Mouse (Mus musculus): ENCODE measurements around the gene Gm10306. TPM values are rescaled to one million over a fixed set of nuclear protein-coding genes. Genes with fewer than 3 reads are reported as not detected.

Gm10306 gene
- total and polyA plus RNA-seq, 2 experiments from 2014 or later: 0.26 TPM; not detected in 1

- H3K36me3 ChIP-seq (replicated peaks; ENCODE audit: control insufficient read depth, insufficient read depth, low read length): no peaks in the 10 kb centered on the region
- no peak for TF ChIP-seq EP300 (IDR thresholded peaks at IDR 0.05; ENCODE audit: low read depth)
- no peak for TF ChIP-seq CTCF (IDR thresholded peaks at IDR 0.05; ENCODE audit: low read depth)
- H3K27me3 ChIP-seq (ENCODE audit: control insufficient read depth, insufficient read depth, low read length): no peaks in the 10 kb centered on the region
- ATAC-seq (ENCODE audit: insufficient read depth, low read depth) (no peak), DNase-seq (ENCODE audit: low spot score) (no peak)
- WGBS: 78% methylated on average over 2 of the region's 2 CpGs
- no peak overlapping the region for H3K9ac ChIP-seq (replicated peaks; ENCODE audit: low read depth, low read length)
- no peak overlapping the region for H3K4me2 ChIP-seq (ENCODE audit: low read depth, low read length)
- no peak overlapping the region for H3K4me3 ChIP-seq (ENCODE audit: low read depth, low read length)
- H3K4me1 ChIP-seq (ENCODE audit: control insufficient read depth, insufficient read depth): peaks cover 7% of the 10 kb centered on the region; the same call in 1 of the 2 replicates
- no peak overlapping the region for H3K27ac ChIP-seq (ENCODE audit: low read depth)
- no peaks in the 10 kb centered on the region for H3K9me3 ChIP-seq (replicated peaks; ENCODE audit: control insufficient read depth, low read length)
Observed at GRCm38 (mm10) chr4:94605591-94605990, 49.2 kb downstream of the Gm10306 start.

Other genes with a start within 250 kb of the Gm10306 start
- 4.1 and 9.5 TPM in 2 replicates for gene Caap1, start 250 bp downstream of the Gm10306 start, total RNA-seq (2014; rRNA removed; ENCODE audit: low replicate concordance)
- gene Caap1, start 250 bp downstream of the Gm10306 start, polyA plus RNA-seq (2015; fragmentation: Nextera tagmentation; extraction: Ambion mirVana): 5.8 and 7.2 TPM in 2 replicates
- gene Plaa, start 46.7 kb downstream of the Gm10306 start, total RNA-seq (2014; rRNA removed; ENCODE audit: low replicate concordance): 45.8 and 59.1 TPM in 2 replicates
- 45.6 and 48.5 TPM in 2 replicates for gene Plaa, start 46.7 kb downstream of the Gm10306 start, polyA plus RNA-seq (2015; fragmentation: Nextera tagmentation; extraction: Ambion mirVana)
- 0.92 and 3.4 TPM in 2 replicates for gene Ift74, start 57.9 kb downstream of the Gm10306 start, total RNA-seq (2014; rRNA removed; ENCODE audit: low replicate concordance)
- 10.3 and 12.6 TPM in 2 replicates for gene Ift74, start 57.9 kb downstream of the Gm10306 start, polyA plus RNA-seq (2015; fragmentation: Nextera tagmentation; extraction: Ambion mirVana)
- gene Lrrc19, start 93.6 kb downstream of the Gm10306 start, total RNA-seq (2014; rRNA removed; ENCODE audit: low replicate concordance): not detected in 2 replicates
- gene Lrrc19, start 93.6 kb downstream of the Gm10306 start, polyA plus RNA-seq (2015; fragmentation: Nextera tagmentation; extraction: Ambion mirVana): 0.10 and 0.12 TPM in 2 replicates
- gene Tek, start 182.7 kb downstream of the Gm10306 start, total RNA-seq (2014; rRNA removed; ENCODE audit: low replicate concordance): 36.4 and 40.0 TPM in 2 replicates
- gene Tek, start 182.7 kb downstream of the Gm10306 start, polyA plus RNA-seq (2015; fragmentation: Nextera tagmentation; extraction: Ambion mirVana): 27.1 and 27.7 TPM in 2 replicates

All from heart, postnatal 0 days (tissue).